Mouse (Mus musculus) stomach, embryonic 16.5 days (tissue): ENCODE results near the gene Olfr412. TPM values are rescaled to one million over a fixed set of nuclear protein-coding genes. Genes with fewer than 3 reads are reported as not detected.

Experiments used
- ATAC-seq: fragments of 200-750 bp; cut with Nextera tagmentation; 2 replicates; pipeline ENCODE4 v1.8.0; 2017; ENCODE audit warnings: moderate number of reproducible peaks, moderate TSS enrichment; ENCODE audit not compliant: insufficient read depth, low FRiP score
- H3K27ac ChIP-seq: fragments of 300-500 bp; sonication (generic); 2 replicates; pipeline ENCODE4 v1.5.1; 2014; ENCODE audit warnings: low read length
- H3K27me3 ChIP-seq: fragments of 300-500 bp; sonication (generic); 2 replicates; pipeline ENCODE4 v1.6.1; 2014; ENCODE audit warnings: low read length, control low read depth, mixed read lengths; ENCODE audit not compliant: control insufficient read depth, insufficient read depth
- H3K36me3 ChIP-seq: fragments of 300-500 bp; sonication (generic); 2 replicates; pipeline ENCODE4 v1.6.1; 2014; ENCODE audit warnings: low read length; ENCODE audit not compliant: control insufficient read depth, insufficient read depth
- H3K4me1 ChIP-seq: fragments of 300-500 bp; sonication (generic); 2 replicates; pipeline ENCODE4 v1.6.1; 2014; ENCODE audit warnings: low read length, control low read depth, mixed read lengths; ENCODE audit not compliant: control insufficient read depth, insufficient read depth
- H3K4me2 ChIP-seq: fragments of 300-500 bp; sonication (generic); 2 replicates; pipeline ENCODE4 v1.6.1; 2014; ENCODE audit warnings: low read depth, low read length, mixed read lengths
- H3K4me3 ChIP-seq: fragments of 300-500 bp; sonication (generic); replicated peaks from 2 replicates; pipeline ENCODE4 v1.5.1; 2014; ENCODE audit warnings: mild to moderate bottlenecking, low read length
- H3K9ac ChIP-seq: fragments of 300-500 bp; sonication (generic); 2 replicates; pipeline ENCODE4 v1.6.1; 2014; ENCODE audit warnings: low read length
- H3K9me3 ChIP-seq: fragments of 300-500 bp; sonication (generic); replicated peaks from 2 replicates; pipeline ENCODE4 v1.6.1; 2016; ENCODE audit warnings: low read length, control low read depth; ENCODE audit not compliant: control insufficient read depth
- WGBS: fragments of 180-500 bp; shearing (Covaris S2); extraction: QIAGEN DNeasy Blood & Tissue Kit; methylation state at CpG from one replicate; pipeline ENCODE4 v1.1.7; 2014; 5-methylcytosine and 5-hydroxymethylcytosine counted together
- polyA plus RNA-seq: library from polyadenylated mRNA; unstranded; fragments of >200 nt; fragmentation: Nextera tagmentation; extraction: Ambion mirVana; gene quantifications from 2 replicates; pipeline ENCODE4 v1.2.1, GENCODE M21; 2015

The Olfr412 gene
- not detected in 2 replicates for polyA plus RNA-seq

DNA sequence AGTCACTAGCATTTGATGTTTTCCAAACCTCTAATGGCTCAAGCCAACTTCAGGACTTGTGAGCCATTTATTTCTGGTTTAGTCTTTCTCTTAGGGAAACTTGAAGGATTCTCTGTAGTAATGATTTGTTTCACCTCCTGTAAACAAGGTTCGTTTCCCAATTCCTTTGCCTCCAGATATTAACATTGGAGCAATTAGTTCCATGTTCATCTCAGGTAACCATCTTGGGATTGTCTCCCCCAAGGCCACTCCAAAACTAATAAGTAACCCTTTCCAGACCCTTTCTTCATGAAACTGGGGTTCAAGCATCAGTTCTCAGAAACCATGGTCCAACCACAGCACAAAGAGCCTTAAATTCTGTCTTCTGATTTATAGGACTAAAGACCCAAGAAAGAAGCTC is at the start of gene Olfr412:
Gene Olfr412 (plus strand): TSS at position 301 of the 400 bp plus-strand sequence.
- WGBS: 83% methylated on average over 1 of the region's 1 CpGs
- no peak within 1 kb of the TSS for H3K4me2 ChIP-seq
- H3K4me1 ChIP-seq: no peaks in the 10 kb centered on the region
- no peaks in the 10 kb centered on the region for H3K27me3 ChIP-seq
- no peak within 1 kb of the TSS for H3K27ac ChIP-seq
- no peak for ATAC-seq
- H3K36me3 ChIP-seq: no peaks in the 10 kb centered on the region
- H3K9ac ChIP-seq: no peak within 1 kb of the TSS
- H3K9me3 ChIP-seq: peaks cover 4% of the 10 kb centered on the region; the same call in 1 of the 2 replicates
- H3K4me3 ChIP-seq: no peak within 1 kb of the TSS

DNA sequence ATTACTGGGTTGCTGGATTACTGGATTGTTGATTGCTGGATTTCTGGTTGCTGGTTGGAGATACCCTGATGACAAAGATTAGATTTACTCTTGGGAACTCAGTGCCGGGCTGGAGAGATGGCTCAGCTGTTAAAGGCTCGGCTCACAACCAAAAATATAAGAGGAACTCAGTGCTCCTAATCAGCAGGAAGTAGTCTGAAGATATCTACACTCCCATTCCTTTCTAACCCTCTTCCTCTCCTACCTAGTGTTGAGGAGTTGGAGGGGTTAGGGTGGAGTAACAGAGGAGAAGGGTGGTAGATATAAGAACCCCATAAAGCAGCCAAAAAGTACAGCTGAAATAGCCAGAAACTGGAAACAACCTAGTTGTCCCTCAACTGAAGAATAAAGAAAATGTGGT is 35.8 kb upstream of the Olfr412 start:
- 68% methylated on average over 2 of the region's 2 CpGs for WGBS
- H3K9ac ChIP-seq: no peak overlapping the region
- H3K4me3 ChIP-seq: no peak overlapping the region
- no peak overlapping the region for H3K27ac ChIP-seq
- H3K27me3 ChIP-seq: no peaks in the 10 kb centered on the region
- no peaks in the 10 kb centered on the region for H3K4me1 ChIP-seq
- no peaks in the 10 kb centered on the region for H3K9me3 ChIP-seq
- no peak overlapping the region for H3K4me2 ChIP-seq
- no peak for ATAC-seq
- no peaks in the 10 kb centered on the region for H3K36me3 ChIP-seq

DNA sequence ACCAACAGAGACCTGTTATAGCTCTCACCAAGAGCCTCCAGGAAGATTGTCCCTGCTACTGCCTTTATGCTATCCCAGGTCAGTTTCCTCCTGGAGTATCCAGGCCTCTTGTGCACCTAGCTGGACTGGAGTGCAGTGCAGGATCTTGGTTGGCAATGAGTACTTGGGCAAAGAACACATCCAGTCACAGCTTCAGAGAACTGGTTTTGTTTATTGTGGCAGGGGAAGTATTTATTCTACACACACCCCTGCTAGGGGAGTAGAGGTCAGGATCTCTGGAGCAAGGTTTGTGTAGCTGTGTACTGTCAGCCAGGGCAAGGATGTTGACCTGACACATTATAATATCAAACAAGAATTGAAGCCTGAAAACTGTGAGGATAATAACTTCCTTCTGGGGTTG is 33.1 kb upstream of the Olfr412 start:
- no peak for ATAC-seq
- no peak overlapping the region for H3K4me3 ChIP-seq
- no peaks in the 10 kb centered on the region for H3K9me3 ChIP-seq
- no peaks in the 10 kb centered on the region for H3K4me1 ChIP-seq
- H3K27ac ChIP-seq: no peak overlapping the region
- H3K27me3 ChIP-seq: no peaks in the 10 kb centered on the region
- no peak overlapping the region for H3K9ac ChIP-seq
- H3K36me3 ChIP-seq: no peaks in the 10 kb centered on the region
- H3K4me2 ChIP-seq: no peak overlapping the region

DNA sequence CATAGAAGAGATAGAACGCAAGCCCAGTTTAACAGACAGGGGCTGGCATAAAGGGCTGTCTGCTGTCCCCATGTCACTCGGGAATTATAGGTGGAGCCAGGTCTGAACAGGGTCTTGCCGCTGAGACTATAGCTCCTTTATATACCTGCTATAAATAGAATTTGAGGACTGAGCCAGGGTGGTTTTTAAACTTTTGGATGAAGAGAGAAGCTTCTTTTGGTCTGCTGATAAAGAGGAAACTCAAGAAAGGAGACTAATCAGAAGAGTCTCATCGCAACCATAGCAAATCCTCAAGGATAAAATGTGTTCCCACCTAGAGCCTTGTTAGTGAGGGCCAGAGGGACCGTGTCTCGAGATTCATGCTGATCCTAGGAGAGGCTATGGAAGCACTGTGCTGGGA is 23.9 kb upstream of the Olfr412 start, which contains the start of gene Olfr410:
Gene Olfr410 (minus strand): TSS at position 101 of the 400 bp plus-strand sequence.
- ATAC-seq: no peak
- no peaks in the 10 kb centered on the region for H3K9me3 ChIP-seq
- no peak within 1 kb of the TSS for H3K4me3 ChIP-seq
- no peak within 1 kb of the TSS for H3K9ac ChIP-seq
- no peaks in the 10 kb centered on the region for H3K4me1 ChIP-seq
- H3K27me3 ChIP-seq: no peaks in the 10 kb centered on the region
- 78% methylated on average over 6 of the region's 6 CpGs for WGBS
- H3K27ac ChIP-seq: no peak within 1 kb of the TSS
- H3K4me2 ChIP-seq: no peak within 1 kb of the TSS
- no peaks in the 10 kb centered on the region for H3K36me3 ChIP-seq

DNA sequence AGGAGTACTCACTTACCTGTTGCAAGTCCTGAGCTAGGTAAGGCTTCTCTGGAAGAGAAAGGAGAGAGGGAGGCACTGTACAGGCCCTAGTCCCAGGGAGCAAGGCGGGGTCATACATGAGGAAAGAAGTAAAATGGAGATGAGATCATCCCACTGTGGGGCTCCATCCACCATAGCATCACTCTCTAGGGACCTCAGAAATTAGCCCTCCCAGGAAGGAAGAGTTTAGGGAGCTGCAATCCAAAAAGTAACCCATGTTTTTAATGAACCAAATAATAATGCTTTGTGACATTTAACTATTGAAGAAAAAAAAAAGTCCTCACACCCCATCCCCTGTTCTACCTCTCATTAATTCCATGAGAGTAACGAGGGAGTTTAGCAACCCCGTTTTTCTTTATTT is 9.3 kb upstream of the Olfr412 start, which contains the start of gene Olfr411:
Gene Olfr411 (minus strand): TSS at position 101 of the 400 bp plus-strand sequence.
- ATAC-seq: no peak
- Histone ChIP-seq H3K9me3 (no peaks in the 10 kb centered on the region), H3K36me3 (no peaks in the 10 kb centered on the region), H3K4me1 (no peaks in the 10 kb centered on the region), H3K27ac (no peak within 1 kb of the TSS), H3K27me3 (no peaks in the 10 kb centered on the region), H3K4me3 (no peak within 1 kb of the TSS), H3K4me2 (no peak within 1 kb of the TSS), H3K9ac (no peak within 1 kb of the TSS)
- 80% methylated on average over 3 of the region's 3 CpGs for WGBS

DNA sequence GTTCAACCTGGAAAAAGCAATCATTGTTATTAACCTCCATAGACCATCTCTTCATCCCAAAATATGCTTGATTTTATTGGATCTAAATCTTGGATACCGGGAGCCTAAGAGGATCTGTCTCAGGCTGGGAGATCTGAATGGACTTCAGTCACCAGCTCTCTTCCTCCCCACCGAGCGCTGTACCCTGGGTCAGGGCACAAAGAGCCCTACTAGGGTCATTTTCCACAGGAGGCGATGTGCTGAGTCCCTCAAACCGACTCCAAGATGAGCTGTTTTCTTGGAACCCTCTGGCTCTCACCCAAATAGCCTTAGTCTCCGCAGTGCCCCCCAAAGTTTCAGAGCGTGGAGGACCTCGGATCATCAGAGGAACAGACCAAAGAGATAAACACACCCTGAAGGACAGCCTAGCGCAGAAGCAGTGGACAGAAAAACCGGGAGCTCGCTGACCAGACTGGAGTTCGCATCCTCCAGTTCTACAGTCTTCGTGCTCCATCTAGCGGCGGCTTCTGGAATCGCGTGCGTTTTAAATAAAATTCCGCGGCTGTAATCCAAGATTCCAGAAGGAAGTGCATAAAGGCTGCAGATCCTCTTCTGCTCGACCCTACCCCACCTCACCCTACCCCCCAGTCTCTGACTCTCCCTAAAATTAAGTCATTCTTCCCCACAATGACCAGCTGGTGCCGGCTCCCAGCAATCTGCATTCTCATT is 9.7 kb downstream of the Olfr412 start:
- ATAC-seq: peak; percentile 50; the same call in 1 of the 2 replicates
- Histone ChIP-seq H3K9me3 (no peaks in the 10 kb centered on the region; the same call in 1 of the 2 replicates), H3K4me3 (no peak overlapping the region), H3K4me2 (no peak overlapping the region), H3K9ac (peak overlapping the region; percentile 52; the same call in 1 of the 2 replicates), H3K4me1 (no peaks in the 10 kb centered on the region), H3K27ac (no peak overlapping the region), H3K36me3 (no peaks in the 10 kb centered on the region), H3K27me3 (peaks cover 5% of the 10 kb centered on the region; the same call in 1 of the 2 replicates)
- 11% methylated on average over 22 of the region's 22 CpGs for WGBS

DNA sequence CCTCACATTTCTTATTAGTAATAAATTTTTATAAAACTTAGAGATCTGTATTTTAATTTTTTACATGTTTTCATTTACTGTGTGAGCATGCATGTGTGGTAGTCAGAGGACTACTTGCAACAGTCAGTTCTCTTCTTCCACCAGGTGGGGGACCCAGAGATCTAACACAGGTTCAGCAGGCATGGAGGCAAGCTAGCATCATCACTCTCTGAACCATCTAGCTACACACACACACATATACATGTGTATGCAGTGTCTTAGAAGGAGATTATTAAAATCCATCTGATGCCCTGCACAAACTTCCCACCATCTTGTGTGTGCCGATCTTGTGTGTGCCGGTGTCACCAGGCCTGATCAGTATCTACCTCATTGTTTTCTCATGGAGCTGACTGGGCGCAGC is 15.0 kb downstream of the Olfr412 start:
- H3K4me2 ChIP-seq: no peak overlapping the region
- peak; percentile 68; the same call in 1 of the 2 replicates for ATAC-seq
- H3K9ac ChIP-seq: no peak overlapping the region
- no peaks in the 10 kb centered on the region for H3K36me3 ChIP-seq
- H3K4me3 ChIP-seq: no peak overlapping the region
- H3K27ac ChIP-seq: no peak overlapping the region
- 74% methylated on average over 3 of the region's 3 CpGs for WGBS
- H3K9me3 ChIP-seq: no peaks in the 10 kb centered on the region
- no peaks in the 10 kb centered on the region for H3K4me1 ChIP-seq
- no peaks in the 10 kb centered on the region for H3K27me3 ChIP-seq

DNA sequence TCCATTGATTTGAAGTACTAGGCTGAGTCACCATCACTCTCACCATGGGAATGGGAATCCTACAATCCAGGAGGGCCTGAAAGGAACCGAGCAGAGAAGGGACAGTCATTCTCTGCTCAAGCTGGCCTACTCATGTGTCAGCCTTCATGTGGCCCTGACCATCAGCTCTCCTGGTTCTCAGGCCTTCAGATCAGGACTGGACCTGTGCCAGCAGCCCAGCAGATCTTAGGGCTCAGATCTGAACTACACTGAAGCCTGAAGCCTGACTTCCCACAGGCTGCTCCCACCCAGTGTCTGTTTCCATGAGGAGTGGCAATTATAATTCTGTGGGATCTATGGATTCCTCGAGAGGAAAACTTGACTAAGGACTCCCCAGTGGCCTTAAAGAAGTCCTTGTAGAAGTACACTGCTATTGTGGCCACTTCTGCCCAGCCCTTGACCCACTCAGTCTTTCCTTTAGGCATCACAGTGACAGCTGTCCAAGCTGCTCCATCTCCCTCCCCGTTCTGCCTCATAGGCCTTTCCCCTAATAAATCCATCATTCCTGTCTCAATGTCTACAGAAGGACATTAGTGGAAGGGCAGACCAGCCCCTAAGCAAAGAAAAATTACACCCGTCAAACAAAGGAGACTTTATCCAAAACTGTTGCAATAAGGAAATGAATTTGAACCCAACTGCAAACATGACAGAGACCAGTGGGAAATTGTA is 17.5 kb downstream of the Olfr412 start:
- H3K4me1 ChIP-seq: no peaks in the 10 kb centered on the region
- ATAC-seq: no peak
- no peak overlapping the region for H3K27ac ChIP-seq
- 45% methylated on average over 4 of the region's 4 CpGs for WGBS
- no peak overlapping the region for H3K4me2 ChIP-seq
- H3K36me3 ChIP-seq: no peaks in the 10 kb centered on the region
- H3K27me3 ChIP-seq: no peaks in the 10 kb centered on the region
- H3K9ac ChIP-seq: no peak overlapping the region
- no peaks in the 10 kb centered on the region for H3K9me3 ChIP-seq
- H3K4me3 ChIP-seq: no peak overlapping the region

DNA sequence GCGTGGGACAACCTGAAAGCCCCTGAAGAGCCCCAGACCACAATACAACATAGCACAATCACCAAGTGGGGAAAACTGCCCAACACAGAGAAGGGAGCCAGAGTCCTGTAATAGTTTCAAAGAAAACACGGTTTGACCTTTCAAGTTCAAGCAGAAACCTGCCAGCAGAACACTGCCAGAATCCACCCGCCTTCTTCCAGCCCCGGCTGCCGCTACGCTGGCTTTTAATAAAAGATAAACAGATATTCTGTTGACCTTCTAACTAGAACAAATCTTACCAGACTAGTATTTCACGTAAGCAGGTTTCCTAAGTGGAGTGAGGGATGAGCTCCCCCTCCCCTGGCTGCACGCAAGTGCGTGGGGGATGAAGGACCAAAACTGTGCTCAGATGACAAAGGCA is 23.8 kb downstream of the Olfr412 start:
- Histone ChIP-seq H3K27ac (peak overlapping the region; percentile 42; the same call in 1 of the 2 replicates), H3K9ac (peak overlapping the region; percentile 26; the same call in 1 of the 2 replicates), H3K9me3 (no peaks in the 10 kb centered on the region), H3K36me3 (no peaks in the 10 kb centered on the region), H3K27me3 (no peaks in the 10 kb centered on the region), H3K4me2 (no peak overlapping the region), H3K4me3 (no peak overlapping the region), H3K4me1 (peaks cover 10% of the 10 kb centered on the region)
- ATAC-seq: peak; percentile 58; the same call in 1 of the 2 replicates
- 31% methylated on average over 9 of the region's 9 CpGs for WGBS
